Mouse (Mus musculus) telencephalon, adult 2 months (tissue): ENCODE results near the gene Agap1.
"Not testable (repeated sequence)": the region's sequence is repeated elsewhere in the genome, so short reads cannot be mapped to it uniquely, and the experiment has no call there.

Experiments
- DNase-seq: peaks from one replicate; pipeline ENCODE4 v3.0.0-alpha.2; 2011; ENCODE audit warnings: low read depth, low spot score

Agap1 gene

DNA sequence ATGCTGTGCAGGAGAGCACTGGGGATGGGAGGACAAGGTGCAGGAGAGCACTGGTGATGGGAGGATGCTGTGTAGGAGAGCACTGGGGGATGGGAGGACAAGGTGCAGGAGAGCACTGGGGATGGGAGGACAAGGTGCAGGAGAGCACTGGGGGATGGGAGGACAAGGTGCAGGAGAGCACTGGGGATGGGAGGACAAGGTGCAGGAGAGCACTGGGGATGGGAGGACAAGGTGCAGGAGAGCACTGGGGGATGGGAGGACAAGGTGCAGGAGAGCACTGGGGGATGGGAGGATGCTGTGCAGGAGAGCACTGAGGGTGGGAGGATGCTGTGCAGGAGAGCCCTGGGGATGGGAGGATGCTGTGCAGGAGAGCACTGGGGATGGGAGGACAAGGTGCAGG lies 47.3 kb downstream of the Agap1 start:
- not testable (repeated sequence) for DNase-seq

DNA sequence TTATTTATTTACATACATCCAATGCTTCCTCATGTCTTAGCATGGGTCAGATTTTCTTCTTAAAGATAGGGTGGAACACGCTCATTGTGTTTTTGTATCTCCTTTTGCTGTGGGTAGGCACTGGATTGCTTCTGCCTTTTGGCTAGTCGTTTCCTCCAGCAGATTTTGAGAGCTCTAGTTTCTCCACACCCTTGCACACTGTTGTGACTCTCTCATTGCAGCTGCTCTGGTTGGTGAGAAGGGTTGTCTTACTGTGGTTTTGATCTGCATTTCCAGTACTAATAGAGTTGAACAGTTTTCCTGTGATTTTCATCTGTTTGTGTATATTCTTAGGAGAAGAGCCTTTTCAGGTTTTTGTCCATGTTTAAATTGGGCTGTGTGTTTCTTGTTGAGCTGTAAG lies 54.6 kb downstream of the Agap1 start:
- DNase-seq, result no peak

DNA sequence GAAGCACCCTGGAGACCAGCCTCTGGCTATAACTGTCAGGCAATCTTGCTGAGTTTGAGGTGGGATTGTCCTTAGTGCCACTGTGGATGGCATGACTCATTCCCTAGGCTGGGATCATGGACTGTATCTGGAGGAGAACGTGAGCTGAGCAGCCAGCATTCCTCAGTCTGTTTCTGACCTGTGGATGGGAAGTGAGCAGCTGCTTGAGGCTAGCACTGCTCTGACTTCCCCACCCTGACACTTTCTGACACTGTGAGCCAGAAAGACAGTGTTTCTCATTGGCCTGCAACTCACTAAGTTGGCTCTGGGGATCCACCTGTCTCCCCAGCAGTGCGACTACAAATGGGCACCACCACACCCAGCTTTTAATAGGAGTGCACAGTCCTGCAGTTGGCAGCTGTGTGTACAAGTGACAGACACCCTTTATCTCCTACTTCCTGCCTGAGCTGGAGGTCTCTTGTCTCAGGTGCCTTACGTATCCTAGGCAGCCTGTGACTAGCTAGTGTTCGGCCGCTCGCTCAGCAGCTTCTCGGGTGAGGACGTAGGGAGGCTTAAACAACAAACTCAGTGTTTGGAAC lies 55.2 kb downstream of the Agap1 start:
- DNase-seq, result no peak

DNA sequence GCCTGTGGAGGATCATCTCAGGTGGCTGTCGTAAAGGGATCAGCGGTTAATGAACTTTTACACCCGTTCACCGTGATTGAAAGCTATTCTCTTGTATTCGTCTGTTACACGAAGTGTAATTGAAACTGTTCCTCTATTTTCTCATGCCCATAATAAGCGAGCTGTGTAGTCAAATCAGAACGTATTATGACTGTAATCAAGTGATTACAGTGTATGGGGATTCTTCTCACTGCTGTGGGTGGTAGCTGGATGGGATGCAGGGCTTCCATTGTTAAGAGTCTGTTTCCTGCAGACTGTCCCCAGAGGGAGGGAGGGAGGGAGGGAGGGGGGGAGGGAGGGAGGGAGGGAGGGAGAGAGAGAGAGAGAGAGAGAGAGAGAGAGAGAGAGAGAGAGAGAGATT lies 56.1 kb downstream of the Agap1 start:
- no peak for DNase-seq

DNA sequence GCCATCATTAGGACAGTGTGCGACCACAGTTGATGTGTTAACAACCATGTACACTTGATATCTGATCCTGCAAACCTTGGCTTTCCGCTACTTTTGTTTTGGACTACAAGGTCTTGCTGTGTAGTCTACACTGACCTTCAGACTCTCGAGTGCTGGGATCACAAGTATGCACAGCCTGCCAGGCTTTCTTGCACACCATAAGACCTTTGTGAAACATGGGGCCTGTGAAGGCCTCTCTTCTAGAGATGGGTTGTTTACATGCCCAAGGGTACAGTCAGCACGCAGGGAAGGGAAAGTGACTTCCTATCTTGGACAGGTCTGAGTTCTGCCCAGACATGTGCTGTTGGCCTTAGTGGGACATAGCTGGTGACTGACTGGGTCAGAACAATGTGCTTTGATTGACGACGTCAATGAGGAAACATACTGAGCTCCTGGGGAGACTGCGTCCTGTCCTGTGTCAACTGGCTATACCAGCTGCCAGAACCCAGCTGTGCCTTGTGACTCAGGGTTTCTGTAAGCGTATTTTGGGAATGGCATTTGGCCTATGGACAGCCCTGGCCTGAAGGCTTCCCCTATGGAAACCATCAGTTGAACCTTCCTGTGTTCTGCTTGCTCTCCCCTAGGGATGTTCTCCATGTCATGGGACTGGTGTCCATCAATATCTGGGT lies 59.1 kb downstream of the Agap1 start:
- no peak for DNase-seq

DNA sequence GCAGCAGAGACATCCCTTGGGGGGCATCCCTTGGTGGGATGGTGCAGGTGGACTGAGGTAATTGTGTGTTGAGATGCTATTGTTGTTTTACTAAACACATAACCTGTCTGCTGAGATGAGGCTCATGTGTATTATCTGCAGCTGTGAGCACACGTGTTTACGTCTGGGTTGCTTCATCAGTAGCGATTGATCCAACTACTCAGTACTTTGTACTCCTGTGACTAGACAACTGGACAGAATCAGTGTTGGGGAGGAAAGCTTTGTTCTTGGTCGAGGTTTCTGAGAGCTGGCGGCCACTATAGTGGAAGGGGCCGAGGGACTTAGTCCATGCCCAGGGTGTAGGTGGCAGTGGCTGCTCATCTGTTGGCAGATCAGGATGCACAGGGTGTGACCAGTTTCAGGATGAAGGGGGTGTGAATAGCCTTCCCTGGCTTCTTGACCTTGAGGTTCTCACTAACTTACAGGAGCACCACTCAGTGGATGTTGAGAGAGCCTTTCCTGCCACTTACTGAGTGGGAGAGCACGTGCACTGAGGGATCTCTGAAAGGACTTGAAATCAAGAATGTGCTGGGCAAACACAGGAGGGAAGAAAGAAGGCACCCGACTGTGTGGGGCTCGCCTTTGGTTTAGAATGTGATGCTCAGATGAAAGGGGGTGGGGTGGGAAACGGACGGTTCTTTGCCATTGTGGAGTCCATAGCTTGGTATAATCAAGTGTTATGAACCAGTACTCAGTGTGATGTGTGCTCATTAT lies 61.4 kb downstream of the Agap1 start:
- no peak for DNase-seq

DNA sequence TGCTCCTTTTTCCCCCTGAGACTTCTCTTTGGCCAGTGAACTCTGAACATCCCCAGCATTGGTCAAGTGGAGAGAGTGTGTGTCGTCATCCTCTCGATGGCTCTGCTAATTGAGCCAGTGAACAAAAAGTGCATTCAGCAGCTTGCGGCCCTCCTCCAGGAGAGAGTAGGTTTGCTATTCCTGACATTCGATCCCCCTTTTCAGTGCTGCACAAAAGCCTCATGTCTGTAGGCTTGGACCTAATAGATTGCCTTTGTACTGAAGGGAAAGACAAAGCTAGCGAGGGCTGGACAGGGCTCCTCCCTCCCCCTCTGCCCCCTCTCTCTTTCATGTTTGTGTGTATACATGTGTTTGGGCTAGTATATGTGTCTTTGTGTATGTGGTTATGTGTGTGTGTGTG lies 63.2 kb downstream of the Agap1 start:
- no peak for DNase-seq

DNA sequence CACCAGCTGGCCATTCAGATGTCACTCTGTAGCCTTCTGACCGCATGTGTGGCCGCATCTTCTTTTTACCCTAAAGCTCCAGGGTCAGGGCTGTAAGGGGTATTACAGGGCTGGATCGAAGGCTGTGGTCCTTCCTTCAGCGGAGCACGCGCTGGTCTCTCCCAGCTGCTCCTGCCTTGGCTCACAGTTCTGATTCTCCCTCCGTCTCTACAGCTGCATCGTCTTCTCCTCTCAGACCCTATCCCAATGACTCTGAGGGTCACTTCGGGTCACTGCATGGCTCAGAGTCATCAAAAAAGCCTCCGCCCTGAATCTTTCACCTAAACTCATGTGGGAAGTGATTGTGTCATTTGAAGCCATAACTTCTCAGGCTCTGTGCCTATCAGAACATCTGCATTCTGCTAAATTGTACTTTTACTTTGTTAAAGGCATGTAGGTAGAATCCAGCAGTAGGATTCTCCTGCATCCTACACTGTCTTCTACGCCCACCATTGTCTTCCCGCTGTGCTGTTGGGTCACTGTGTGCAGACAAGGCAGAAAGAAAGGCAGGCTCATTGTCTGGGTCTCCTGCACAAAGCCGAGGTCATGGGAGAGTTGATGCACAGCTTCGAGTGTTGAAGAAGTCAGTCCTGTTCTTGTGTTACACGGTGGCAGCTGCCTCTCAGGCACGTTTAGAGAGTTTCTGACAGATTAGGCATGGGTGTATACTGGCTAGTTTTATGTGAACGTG lies 65.5 kb downstream of the Agap1 start:
- DNase-seq, result no peak

DNA sequence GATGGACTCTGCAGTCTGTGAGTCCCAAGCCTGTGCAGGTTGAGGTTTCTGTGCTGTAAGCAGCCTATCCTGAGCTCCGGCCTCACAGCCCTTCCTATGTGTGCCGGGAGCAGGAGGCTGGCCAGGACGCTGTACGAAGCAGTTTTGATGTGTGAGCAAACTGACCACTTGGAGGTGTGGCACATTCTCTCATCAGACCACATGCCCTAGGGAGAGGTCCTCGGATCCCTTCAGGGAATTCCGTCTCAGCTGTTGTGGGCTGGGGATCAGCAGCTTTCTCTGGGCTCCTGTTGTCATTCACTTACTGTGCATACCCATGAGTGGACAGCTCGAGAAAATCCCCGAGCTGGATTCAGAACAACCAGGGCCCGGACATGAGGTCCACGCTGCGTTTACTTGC lies 66.8 kb downstream of the Agap1 start:
- no peak for DNase-seq

DNA sequence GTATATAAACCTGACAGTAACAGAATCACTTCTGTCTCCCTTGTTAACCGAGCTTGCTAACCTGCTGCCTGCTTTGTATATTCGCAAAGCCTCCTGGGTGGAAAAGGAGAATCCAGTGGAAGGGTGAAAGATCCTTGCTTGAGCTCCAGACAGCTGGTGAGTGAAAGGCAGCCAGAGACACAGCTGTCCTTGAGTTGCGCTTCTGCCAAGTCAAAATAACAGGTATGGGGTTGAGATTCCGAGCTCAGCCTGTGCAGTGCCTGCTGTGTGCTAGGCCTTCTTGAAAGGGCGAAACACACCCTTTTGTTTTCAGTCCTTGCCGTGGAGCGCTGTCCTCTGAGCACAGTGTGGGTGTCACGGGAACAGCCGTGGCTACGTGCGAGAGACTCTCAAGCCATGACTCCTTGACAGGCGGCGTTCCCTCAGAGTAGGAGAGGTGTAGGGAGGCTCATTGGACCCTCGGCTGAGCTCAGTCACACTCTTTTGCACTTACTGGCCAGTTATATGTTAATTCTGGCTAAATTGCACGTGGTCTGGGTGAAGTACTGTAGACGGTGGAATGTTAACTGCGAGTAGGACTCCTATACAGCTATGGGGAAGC lies 67.4 kb downstream of the Agap1 start:
- DNase-seq, result no peak

DNA sequence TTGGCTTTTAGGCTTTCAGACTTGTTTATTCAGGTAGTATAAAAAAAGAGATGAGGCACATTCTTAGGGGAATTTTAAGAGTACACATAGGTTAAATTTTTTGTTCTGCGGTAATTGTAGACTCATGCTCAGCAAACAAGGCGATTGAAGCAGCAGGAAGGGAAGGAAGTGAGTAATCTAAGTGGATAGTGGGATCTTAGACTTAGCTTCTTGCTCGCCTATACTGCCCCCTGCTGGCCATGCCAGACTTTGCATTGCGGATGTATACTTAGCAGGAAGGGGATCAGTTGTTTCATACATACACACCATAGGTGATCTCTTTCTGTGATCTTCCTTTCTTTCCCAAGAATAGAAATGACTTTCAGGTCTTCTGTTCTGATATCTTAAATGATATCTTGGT lies 69.8 kb downstream of the Agap1 start:
- DNase-seq, result peak; percentile 70

DNA sequence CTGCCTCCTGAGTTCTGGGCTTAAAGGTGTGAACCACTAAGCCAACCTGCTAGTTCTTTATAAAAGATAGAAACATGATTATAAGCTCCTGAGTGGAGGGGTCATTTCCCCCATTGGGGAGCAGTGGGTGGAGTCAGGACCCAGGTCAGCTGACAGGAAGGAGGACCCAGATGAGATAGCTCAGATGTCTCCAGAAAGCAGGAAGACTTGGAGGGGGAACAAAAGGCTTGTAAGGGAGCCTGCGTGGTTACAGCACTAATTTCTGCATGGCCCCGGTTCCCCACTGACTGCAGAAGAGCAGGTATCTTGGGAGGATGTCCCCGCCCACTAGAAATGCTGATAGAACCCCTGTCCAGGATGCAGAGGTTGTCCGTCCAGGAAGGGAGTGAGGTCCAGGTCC lies 70.4 kb downstream of the Agap1 start:
- no peak for DNase-seq

DNA sequence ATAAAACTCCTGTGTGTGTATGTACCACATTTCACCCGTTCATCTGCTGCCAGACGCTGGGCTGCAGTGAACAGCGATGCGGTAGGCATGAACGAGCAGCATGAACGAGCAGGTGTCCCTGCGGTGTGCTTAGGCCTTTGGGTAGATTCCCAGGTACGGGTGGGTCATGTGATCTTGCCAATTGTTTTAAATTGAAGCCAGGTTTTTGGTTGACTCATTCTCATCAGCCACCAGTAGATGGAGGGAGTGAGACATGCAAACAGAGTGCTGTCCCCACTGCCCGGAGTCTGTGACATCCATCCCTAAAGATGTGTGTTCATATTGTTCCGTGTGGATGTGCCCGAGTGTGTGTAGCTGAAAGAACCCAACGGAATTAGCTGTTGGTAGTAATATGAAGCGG lies 71.2 kb downstream of the Agap1 start:
- DNase-seq, result peak; percentile 50

DNA sequence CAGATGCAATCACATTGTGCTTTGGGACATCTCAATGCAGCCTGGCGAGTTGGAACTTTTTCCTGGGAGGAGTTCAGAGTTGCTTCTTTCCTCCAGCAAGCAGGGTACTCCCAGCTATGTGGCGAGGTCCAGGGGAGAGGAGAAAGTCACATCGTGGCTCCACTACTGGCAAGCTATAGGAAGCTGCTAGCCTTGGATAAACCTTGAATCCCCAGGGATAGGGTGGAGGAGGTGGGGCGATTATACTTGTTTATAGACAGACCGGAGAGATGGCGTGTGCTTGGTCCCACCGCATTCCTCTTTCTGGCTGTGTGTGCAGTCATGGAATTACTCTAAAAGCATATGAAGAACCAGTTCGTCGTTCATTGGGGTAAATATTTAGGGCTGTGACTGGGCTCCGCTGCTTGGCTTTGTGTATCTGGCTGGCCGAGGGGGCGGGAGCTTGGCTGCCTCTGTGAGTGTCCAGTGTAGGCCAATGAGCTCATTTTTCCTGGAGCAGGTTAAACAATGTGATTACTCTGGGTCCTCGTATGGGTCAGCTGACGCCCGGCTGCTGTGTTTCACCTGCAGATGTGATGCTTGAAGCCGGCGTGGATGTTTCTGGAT lies 74.2 kb downstream of the Agap1 start:
- DNase-seq, result no peak

DNA sequence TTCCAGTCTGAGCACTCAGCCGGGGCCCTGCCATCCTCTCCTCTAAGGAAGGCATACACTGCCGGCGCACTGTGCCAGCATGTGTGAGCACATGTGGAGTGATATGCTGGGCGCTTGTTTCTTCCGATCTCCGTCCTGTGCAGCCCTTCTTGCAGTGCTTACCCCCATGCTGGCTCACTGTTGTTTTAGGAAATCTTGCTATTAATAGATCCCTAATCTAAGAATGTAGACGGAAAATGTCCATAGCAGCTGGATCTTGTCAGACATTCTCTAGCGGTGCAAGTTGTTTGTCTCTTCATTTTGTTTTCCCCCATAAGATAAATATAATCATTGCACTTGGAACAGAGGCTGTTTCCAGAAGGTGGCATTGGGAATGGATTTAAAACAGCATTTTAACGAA lies 79.1 kb downstream of the Agap1 start:
- DNase-seq, result no peak

DNA sequence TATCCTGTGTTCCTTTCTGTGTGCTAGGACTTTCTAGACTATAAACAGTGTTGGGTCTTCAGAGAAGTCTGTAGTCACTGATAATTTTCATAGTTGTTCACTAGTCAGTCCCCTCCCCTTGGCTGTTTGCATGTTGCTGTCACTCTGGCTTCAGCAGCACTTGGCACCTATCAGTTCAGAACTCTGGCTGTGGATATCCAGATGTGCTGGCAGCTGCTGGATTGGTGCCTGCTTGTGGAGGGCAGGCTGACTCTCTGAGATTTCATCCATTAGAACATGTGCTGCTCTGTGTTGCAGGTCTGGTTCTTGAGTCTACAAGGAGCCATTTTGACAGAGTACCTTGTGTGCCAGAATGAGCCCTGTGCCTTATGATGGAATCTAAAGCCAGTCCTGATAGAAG lies 80.6 kb downstream of the Agap1 start:
- DNase-seq, result no peak

DNA sequence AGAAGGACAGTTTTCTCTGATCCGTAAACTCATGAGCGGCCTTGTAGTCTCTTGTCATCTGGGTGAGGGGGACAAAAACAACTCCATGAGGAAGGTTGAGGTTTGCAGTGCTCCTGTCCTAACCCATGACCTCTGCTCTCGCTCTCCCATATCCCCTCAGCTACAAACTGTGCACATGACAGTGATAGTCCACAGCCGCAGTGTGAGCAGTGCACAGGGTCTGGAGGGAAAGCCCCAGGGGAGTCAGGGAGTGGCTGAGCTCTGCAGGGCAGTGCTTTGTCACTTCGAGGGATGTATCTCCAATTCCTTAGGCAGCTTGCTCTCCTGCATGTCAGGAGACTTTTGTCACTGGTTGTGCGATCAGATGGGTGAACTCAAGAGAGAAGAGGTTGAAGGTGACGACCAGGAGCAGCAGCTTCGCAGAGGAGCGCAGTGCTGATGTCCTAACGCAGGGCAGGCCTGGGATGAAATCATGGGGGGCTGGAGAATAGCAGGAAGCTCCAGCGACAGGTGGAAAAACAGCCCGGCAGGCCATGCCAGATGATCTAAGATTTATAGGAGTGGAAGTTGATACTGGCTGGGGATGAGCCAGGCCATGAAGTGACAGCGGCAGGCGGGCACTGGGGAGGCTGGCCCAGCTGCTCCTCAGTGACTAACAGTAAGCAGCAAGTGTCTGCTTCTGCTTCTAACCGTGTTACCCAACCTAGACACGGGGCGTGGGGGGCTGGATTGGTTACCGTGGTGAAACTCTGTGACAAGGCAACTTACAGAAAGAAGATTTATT lies 83.7 kb downstream of the Agap1 start:
- no peak for DNase-seq

DNA sequence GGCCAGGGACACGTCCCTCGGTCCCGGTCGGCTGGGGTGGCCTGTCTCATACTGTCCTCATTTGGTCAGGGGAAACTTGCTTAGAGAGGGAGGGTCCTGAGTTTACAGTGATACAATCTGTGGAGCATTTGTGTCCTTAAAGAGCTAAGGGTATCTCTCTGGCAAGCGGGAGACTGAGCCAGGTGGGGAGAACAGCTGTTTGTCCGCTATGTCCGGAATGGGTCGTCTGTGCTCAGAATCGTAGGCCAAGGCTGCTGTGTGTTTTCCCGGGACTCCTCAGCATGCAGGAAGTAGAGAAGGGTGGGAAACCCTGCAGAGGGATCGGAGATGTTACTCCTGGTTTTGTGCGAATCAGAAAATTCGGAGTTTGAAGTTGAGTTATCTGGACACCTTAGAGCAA lies 84.5 kb downstream of the Agap1 start:
- no peak for DNase-seq

DNA sequence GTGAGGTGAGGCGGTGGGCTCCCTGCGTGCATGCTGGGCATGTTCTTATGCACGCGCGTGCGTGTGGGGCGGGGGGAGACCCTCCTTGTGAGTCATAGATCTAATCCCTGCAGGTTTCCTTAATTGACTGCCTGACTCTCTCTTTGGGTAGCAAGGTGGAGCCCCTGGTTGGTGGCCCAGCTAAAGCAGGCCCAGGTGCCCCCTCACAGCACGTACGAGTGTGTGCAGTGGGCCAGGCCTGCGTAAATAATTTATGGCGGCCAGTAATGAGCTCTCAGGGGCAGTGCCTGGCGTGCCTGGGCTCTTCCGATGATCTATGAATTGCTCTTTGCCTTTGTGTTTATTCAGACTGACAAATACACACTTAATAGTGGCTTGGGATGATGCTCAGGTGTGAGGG lies 86.5 kb downstream of the Agap1 start:
- DNase-seq, result no peak

DNA sequence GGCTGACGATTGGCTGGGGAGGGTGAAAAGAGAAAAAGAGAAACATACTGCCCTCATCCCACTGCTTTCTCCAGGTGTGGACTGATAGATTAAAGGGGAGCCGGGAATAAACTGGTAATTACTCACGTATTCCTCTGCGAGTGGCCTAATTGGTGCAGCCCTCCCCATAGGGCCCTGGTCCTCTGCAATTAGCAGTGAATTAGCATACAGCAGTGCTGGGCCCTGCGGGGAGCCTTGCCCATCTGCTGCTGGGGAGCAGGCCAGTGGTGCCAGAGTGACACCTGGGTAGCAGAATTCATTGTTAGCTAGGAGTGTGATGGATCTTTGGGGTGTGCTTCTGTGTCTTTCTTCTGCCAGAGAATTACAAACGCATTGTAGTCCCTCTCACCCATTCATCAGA lies 87.9 kb downstream of the Agap1 start:
- no peak for DNase-seq

DNA sequence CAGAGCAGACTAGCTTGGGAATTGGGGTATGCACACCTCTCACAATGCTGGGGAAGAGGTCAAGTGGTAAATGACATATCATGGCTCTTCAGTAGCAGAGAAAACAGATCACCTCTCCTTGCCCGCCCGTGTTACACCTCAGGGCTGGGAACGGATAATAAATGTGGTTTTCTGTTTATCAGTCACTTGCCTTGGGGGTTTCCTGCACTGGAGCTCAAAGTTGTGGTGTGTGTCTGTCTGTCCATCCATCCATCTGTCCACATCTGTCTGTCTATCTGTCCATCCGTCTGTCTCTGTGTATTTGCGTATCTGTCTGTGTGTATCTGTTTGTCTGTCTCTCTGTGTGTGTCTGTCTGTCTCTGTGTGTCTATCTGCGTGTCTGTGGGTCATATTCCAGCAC lies 88.7 kb downstream of the Agap1 start:
- no peak for DNase-seq
